Mouse (Mus musculus): Measurements from ENCODE around the gene Apold1.

Apold1 gene

DNA sequence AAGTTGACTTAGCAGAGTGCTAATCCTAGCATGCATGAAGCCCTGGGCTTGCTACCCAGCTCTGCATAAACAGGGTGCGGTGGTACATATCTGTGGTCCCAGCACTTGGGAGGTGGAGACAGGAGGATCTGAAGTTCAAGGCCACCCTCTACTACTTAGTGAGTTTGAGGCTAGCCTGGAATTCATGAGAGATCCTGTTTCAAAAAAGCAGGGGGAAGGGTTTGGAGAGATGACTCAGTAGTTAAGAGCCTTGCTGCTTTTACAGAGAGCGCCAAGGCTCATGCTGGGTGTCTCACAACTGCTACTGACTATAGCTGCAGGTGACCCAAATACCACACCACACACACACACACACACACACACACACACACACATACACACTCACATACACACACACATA lies 12.0 kb upstream of the Apold1 start:
- CTCF ChIA-PET: no interaction called here

DNA sequence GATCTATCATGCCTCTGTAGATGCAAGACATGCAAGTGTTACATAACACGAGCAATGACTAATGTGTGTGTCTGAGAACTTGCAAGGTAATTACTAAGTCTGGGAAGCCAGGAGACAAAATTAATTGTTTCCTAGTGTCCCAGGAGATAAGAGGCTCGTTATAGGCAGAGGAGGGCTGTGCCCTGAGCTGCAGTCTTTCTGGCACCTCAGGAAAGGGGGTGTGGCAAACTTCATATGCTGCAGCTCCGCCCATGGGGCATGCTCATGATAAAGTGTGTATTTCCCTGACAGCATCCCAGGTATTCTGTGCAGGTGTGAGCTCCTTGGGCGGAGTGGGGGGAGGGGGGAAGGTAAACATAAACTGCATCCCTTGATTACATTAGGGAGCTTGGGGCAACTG lies 9.4 kb upstream of the Apold1 start:
- CTCF ChIA-PET: no interaction called here

DNA sequence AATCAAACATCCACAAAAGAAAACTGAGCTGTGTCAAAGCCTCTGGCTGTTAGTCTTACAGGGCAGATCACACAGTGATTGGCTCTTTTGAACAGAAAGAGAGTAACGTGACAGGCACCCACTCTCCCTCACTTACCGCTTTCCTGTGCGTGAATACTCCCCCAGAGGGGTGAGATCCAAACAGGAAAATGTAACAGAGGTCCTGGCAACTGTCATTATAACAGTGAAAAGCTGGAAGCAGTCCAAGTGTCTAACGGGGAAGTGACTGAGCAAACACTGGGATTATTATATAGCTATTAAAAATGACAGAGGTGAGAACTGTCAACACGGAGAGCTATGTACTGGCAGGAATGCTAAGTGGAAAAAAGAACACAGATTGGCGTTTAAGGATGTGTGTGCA lies 4.9 kb upstream of the Apold1 start:
- CTCF ChIA-PET: interaction anchor here (0.7 kb wide), 1 partner anchor 9 kb away, joined by 5 read pairs; no protein-coding TSS in a partner anchor

DNA sequence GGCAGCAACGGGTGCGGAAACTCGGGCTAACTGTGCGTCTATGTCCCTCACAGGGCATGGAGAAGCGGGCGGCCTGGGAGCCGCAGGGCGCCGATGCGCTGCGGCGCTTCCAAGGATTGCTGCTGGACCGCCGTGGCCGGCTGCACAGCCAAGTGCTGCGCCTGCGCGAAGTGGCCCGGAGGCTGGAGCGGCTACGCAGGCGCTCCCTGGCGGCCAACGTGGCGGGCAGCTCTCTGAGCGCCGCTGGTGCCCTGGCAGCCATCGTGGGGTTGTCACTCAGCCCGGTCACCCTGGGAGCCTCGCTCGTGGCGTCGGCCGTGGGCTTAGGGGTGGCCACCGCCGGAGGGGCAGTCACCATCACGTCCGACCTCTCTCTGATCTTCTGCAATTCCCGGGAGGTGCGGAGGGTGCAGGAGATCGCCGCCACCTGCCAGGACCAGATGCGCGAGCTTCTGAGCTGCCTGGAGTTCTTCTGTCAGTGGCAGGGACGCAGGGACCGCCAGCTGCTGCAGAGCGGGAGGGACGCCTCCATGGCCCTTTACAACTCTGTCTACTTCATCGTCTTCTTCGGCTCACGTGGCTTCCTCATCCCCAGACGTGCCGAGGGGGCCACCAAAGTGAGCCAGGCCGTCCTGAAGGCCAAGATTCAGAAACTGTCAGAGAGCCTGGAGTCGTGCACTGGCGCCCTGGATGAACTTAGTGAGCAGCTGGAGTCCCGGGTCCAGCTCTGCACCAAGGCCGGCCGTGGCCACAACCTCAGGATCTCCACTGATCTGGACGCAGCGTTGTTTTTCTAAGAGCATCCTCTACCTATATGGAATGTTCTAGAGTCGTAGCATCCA lies 2.2 kb downstream of the Apold1 start:
- CTCF ChIA-PET: no interaction called here

DNA sequence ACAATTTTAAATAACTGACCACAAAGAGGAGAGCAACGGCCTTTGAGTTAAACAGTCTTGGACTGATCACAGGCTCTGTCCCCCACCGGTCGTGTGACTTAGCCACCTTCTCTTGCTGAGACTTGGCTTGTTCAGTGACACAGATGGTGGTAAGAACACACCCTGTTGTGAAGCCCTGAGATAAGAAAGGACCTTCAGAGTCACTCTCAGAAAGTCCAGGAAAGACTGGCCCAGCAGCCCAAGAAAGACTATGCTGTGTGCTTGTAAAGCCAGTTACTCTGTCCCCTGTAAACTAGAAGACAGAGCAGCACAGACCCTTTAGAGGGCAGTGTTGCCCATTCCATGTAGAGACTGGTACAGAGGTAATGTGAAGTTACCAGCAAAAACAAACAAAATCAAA lies 3.2 kb downstream of the Apold1 start:
- CTCF ChIA-PET: no interaction called here

DNA sequence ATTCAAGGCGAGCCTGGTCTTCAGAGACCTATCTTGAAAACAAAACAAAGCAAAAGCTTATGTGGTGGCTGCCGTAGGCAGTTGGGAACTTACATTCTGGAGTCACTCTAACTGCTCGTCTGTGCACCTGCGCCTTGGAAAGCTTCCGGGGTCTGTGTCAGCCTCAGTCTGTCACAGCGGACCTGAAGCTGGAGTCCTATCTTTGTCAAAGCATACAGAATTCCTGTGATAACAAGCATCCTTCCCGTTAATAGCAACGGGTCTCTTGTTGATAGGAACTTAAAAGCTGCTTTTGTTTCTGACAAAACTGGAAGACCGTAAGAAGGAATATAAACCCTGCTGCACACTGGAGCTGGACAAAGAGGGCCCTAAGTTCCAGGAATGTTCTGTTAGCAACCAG lies 6.9 kb downstream of the Apold1 start:
- CTCF ChIA-PET: interaction anchor here (0.6 kb wide), 2 partner anchors 45 to 229 kb away, joined by 3 to 4 read pairs; no protein-coding TSS in a partner anchor

DNA sequence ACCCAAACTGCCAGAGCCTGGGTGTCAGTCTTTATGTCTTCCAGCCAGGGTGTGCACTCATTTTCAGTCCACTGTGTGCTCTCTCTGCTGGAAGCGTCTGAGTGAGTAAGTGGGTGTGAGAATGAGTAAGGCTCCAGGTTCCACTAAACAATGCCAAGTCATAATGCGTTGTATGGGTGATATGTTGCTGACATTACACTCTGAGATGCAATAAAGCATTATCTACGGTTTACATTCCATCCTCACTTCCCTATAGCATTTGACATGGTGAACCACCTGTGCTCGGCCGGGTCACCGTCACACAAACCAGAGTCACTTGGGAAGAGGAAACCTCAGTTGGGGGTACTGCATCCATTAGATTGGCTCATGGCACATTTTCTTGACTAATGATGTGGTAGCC lies 9.2 kb downstream of the Apold1 start:
- CTCF ChIA-PET: interaction anchor here (0.6 kb wide), 1 partner anchor 816 kb away, joined by 3 read pairs; no protein-coding TSS in a partner anchor

DNA sequence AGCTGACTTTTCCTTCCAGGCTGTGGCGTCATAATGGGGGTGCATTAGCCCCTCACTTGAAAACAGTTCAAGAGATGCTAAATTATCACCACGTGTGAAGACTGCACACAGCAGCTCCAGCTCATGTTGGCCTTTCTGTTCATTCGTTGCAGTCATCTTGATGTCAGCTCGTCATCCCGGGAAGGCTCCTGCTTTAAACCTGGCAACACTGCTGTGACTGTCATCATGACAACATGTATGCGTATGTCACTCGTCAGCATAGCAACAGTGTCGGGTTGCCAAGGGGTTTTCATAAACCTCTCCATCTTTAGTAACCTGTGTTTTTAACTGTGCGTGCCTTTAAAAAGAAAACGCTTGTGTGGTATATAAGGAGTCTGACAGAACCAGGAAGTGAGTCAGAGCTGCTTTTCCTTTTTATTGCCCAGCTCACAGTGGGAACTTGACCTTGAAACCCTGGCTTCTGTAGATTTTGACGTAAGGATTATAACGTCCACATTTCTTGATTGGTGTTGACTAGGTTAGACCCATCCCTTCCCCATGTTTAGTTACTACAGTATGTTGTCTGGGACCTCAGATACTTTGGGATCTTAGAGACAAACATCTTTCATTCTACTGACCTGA lies 12.6 kb downstream of the Apold1 start:
- CTCF ChIA-PET: no interaction called here

DNA sequence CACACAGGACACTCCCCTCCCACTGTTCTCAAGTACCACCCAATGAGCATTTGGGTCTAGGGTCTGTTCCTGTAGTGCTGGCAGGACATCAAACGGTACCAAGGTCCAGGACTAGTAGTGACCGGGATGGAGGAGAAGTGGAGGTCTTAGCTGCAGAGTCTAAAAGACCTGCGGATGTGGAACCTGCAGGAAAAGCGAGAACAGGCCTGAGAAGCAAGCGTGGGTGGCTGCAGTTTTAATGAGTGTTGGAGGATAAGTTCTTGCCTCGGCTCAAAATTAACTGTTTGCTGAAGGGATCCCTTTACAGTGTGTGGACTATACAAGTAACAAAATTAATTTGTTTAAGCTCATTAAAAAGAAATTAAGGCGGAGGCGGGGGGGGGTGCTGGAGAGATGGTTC lies 13.5 kb downstream of the Apold1 start:
- CTCF ChIA-PET: no interaction called here

DNA sequence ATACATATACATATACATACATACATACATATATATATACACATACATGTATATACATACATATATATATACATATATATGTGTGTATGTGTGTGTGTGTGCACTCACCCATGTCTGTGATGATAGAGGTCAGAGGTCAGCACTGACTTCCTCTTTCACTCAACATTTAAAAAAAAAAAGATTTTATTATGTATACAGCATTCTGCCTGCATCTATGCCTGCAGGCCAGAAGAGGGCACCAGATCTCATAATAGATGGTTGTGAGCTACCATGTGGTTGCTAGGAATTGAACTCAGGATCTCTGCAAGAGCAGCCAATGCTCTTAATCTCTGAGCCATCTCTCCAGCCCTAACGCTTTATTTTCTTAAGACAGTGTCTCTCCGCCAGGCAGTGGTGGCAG lies 15.4 kb downstream of the Apold1 start:
- CTCF ChIA-PET: no interaction called here

DNA sequence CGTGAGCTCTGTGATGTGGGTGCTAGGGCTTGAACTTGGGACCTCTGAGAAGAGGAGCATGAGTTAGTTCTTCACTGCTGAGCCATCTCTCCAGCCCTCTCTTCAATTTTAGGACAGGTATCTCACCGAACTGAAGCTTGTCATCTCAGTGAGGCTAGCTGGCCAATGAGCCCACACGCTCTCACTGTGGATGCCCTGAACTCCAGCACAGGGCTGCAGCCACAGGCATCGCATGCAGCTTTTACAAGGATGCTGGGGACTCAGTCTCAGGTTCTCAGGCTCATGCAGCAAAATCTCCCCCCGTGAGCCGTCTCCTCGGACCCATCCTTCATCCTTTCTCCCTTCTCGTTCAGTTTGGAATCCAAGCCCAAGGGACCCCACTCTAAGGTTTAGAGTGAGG lies 16.6 kb downstream of the Apold1 start:
- CTCF ChIA-PET: no interaction called here

DNA sequence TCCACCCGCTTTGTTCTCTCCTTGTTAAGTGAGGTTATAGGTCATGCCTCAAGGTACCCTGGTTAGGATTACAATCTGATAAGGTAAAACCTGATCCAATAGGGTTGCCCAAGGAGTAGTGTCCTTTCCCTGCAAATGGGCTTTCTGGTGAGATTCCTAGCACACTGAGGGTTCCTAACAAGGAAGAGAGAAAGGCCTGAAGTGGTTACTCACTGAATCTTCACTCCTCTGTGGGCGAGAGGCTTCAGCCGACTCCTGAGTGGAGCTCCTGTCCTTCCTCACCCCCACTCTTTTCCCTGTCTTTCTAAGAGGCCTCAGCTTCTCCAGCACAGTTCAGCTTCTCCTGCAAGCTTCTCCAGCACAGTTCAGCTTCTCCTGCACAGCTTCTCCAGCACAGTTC lies 17.3 kb downstream of the Apold1 start:
- CTCF ChIA-PET: no interaction called here

DNA sequence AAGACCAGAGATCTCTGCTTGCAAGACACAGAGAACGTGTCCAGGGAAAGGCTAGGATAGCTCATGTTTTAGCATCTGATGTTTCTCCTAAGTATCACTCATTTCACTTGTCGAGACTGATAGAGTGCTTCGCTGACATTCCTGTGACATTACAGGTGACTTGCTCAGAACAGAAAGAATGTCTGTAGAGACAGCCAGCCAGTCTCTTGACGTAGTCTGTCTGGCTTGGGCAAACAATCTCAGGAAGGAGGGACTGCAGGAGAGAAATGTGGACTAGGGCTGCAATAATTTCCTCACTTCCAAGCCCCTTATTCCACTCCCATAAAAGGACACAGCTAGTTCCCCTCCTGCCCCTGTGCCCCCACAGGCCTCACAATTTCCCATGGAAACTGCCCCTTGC lies 18.8 kb downstream of the Apold1 start:
- CTCF ChIA-PET: no interaction called here

DNA sequence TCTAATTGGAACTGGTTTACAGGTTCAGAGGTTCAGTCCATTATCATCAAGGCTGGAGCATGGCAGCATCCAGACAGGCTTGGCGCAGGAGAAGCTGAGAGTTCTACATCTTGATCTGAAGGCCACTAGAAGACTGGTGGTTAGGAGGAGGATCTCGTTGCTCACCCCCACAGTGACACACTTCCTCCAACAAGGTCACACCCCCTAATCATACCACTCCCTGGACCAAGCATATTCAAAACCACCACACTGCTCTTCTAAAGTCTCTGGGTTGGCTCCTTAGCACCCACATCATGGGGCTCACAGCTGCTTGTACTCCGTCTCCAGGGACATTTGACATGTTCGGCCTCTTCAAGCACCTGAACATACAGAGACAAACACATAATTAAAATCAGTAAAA lies 20.5 kb downstream of the Apold1 start:
- CTCF ChIA-PET: no interaction called here

DNA sequence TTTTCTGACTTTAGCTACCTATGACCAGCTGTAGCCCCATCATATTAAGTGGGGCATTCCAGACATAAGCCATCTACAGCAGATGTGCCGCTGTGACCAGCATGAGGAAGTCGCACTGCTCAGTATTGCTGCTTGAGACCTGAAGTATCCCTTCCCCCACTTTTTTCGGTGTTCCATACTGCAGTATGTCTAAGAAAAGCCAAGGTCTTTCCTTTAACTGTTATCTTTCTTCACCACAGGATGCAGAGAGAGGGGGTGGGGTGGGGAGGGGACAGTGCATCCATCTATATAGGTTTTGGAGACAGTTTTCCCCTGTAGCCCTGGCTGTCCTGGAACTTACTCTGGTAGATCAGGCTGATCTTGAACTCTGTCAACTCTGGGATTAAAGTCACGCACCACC lies 24.9 kb downstream of the Apold1 start:
- CTCF ChIA-PET: no interaction called here

DNA sequence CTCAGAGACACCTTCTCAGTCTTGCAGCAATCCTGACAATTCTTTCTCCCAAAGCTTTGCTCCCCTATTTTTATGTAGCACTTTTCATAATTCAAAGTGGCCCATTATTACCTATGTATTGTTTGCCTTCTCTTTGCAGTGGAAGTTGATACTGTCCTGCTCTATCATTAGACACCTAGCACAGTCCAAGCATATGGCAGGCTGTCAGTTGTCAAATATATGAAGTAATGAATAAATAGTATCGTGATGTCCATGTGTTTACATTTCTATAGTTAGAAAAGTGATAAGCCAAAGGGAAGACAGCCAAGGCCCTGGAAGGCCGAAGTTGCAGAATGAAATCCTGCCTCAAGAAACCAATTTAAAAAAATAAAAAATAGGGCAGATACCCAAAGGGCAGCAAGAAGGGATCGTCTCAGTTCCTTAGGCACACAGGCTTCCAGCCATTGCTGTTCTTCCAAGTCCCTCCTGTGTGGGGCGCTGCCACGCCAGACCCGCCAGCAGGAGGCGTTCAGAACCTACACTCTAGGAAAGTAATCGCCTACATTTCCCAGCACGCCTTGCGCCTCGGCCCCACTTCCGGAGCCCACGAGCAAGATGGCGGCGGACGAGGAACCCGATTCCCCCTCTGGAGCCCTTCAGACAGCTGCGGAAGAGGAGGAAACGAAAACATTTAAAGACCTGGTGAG lies 29.7 kb downstream of the Apold1 start, which contains the start of gene Ddx47:
TSS of gene Ddx47 (plus strand) at position 565 of the 686 bp plus-strand sequence.
- CTCF ChIA-PET: no interaction called here

DNA sequence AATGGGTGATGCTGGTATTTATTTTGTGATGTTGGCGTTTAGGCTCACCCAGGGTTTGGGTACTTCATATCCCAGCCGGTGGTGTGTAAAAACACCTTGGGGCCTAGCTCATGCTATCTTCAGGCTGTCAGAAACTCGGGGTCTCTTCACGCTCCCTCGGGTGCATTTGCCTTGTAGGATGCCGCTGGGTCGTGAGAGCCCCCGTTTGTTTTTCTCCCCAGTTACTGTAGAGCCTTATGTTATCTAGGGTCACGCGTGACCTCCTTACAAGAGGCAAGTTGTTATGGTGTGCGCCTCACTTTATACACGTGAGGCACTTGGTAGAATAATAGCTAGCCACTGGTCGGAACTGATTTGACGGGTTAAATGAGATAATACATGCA lies 30.2 kb downstream of the Apold1 start:
- CTCF ChIA-PET: no interaction called here

DNA sequence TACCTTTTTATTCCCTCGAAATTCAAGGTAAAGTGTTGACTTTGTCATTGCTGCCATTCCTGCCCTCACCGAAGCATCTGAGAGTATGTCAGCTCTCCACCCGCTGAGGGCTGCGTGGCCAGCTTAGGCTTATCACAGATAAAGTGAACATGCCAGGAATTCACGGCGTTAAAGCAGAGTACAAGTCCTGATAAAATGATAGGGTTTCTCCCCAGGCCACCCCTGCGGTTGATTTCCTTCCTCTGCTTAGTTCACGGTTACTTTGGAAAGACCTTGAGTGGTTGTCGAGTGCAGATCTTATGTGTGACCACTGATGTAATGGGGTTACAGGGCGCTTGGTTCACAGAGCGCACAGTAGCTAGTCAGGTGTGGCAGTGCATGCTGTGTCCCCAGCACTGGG lies 35.7 kb downstream of the Apold1 start:
- CTCF ChIA-PET: interaction anchor here (1.2 kb wide), 1 partner anchor 9 kb away, joined by 3 read pairs; no protein-coding TSS in a partner anchor

DNA sequence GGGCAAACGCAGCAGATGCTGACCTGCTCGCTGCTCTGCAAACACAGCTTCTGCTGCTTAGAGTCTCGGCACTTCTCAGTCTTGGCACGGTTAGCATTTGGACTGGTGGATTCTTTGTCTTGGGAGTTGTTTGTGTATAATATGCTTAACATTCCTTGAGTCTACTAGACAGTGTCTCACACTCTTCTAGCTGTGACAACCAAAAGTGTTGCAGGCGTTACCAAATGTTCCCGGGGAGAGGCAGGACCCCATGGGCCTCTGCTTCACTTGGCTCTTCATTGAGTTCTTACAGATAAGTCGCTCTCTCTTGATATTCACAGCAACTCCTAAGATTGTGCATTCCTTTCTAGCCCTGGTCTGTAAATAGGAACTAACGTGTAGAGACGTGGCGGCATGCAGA lies 38.0 kb downstream of the Apold1 start:
- CTCF ChIA-PET: no interaction called here

DNA sequence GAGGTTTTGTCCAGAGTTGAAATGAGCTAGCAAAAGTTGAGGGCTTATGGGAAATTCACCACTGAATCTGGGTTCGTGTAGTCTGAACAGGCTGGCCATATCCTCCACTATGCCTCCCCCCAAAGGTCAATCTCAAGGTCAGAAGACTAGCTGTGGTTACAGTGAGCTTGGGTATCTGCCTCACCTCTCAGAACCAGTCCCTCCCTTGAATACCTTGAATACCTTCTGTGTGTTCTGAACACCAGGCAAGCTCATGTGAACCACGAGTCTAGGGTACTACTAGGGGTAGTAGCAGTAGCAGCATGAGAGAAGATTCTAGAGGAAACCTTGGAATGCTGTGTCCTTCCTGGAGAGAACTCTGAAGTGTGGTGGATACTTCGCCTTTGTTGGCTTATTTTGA lies 40.1 kb downstream of the Apold1 start:
- CTCF ChIA-PET: no interaction called here

DNA sequence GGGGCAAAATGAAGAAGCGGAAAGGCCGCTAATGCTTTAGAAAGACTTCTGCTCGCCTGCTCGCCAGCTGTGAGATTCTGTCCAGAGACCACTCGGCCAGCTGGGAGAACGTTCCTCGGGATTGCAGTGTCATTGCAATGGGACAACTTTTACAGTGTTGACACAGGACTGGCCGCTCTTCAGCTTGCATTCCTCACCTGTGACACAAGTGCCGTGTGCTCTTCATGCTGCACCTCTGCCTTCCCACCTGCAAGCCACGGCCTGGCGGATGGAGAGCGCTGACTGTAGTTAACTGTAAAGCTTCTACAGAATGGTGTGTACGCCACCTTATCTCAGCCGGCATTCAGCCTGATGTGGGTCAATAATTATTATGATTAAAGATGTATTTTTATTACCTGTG lies 41.9 kb downstream of the Apold1 start:
- CTCF ChIA-PET: no interaction called here

DNA sequence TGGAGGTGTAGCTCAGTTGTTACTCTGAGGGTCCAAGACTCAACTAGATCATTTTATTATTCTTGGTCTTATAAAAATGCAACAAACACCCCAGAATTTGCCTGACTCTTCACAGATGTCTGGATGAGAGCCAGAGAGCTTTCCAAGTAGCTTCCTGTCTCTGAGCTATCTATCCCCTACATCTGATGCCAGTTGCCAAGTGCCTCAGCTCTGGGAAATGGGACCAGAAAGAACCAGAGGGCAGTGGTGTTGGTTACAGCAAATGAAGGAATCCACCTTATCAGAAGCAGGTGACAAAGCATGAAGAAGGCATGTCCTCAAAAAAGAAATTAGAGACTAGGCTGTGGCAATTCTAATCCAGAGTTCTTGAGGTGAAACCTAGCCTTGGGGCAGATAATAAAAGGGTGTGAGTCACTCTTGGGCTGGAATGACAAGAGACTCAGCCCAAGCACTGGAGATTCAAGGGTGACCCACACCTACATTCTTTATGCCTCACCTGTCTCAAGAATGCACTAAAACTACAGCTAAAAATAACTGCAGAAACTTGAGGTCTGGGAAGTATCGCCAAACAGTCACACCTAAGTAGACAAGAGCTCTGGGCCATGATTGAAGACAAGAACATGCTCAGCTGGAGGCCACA lies 43.4 kb downstream of the Apold1 start:
- CTCF ChIA-PET: no interaction called here
